In genomic region chr4:137509528-137509927, GRCm38 (mm10) we compare ENCODE assay signal across 25 mouse cellular contexts. TPM values are rescaled to one million over a fixed set of nuclear protein-coding genes. Genes with fewer than 3 reads are reported as not detected.
DNase-seq lines count a peak whose midpoint lies in the region; ATAC-seq and TF ChIP-seq lines count a peak whose summit lies in the region.
"Had no signal": no experiment of that assay in that cellular context is flagged by ENCODE, and none has a peak within 500 bp of the region (broad histone marks: within the 10 kb centered on the region; RNA-seq: fewer than 3 reads in every experiment).

No protein-coding gene starts in this region.

- no peak overlapping the region for H3K4me3 ChIP-seq in forebrain, embryonic 12.5 days (replicated peaks)
- no peak overlapping the region for H3K4me3 ChIP-seq in forebrain, embryonic 15.5 days
- no peak overlapping the region for H3K4me3 ChIP-seq in midbrain, embryonic 13.5 days (replicated peaks)
- H3K4me3 ChIP-seq in midbrain, embryonic 16.5 days (ENCODE audit: low read depth, low read length): no peak overlapping the region
- H3K4me3 ChIP-seq in embryonic fibroblast, embryonic 13.5 days (ENCODE audit: insufficient read depth, low read length): no peak overlapping the region
- H3K4me3 ChIP-seq: heart, embryonic 10.5 days; layer of hippocampus, adult 2 months; limb, embryonic 13.5 days; liver, embryonic 12.5 days had no signal

- H3K4me1 ChIP-seq in forebrain, embryonic 12.5 days: peaks cover 9% of the 10 kb centered on the region
- H3K4me1 ChIP-seq in forebrain, embryonic 15.5 days: peaks cover 9% of the 10 kb centered on the region; the same call in 1 of the 2 replicates
- H3K4me1 ChIP-seq in midbrain, embryonic 13.5 days (replicated peaks): peaks cover 12% of the 10 kb centered on the region
- H3K4me1 ChIP-seq in midbrain, embryonic 16.5 days (ENCODE audit: control insufficient read depth, insufficient read depth, low read length): no peaks in the 10 kb centered on the region; the same call in 1 of the 2 replicates
- no peaks in the 10 kb centered on the region; the same call in 1 of the 2 replicates for H3K4me1 ChIP-seq in embryonic fibroblast, embryonic 13.5 days (ENCODE audit: control insufficient read depth, insufficient read depth, low read length)
- H3K4me1 ChIP-seq: limb, embryonic 13.5 days; liver, embryonic 12.5 days had no signal

- H3K27ac ChIP-seq in forebrain, embryonic 12.5 days: 0 out of 2 replicates have a peak overlapping the region, but pooled peaks have one; percentile 31
- H3K27ac ChIP-seq in forebrain, embryonic 15.5 days (replicated peaks): no peak overlapping the region
- peak overlapping the region; percentile 3; the same call in 1 of the 2 replicates for H3K27ac ChIP-seq in midbrain, embryonic 13.5 days
- H3K27ac ChIP-seq in midbrain, embryonic 16.5 days (ENCODE audit: low read length): no peak overlapping the region
- H3K27ac ChIP-seq in embryonic fibroblast, embryonic 13.5 days (ENCODE audit: insufficient read depth, low read length): peak overlapping the region; percentile 2; the same call in 1 of the 2 replicates
- H3K27ac ChIP-seq: heart, embryonic 10.5 days; hindbrain, postnatal 0 days; layer of hippocampus, adult 2 months; limb, embryonic 13.5 days; liver, embryonic 12.5 days; stomach, postnatal 0 days had no signal

- no peak overlapping the region for H3K4me2 ChIP-seq in forebrain, embryonic 12.5 days
- no peak overlapping the region for H3K4me2 ChIP-seq in forebrain, embryonic 15.5 days (replicated peaks)
- H3K4me2 ChIP-seq in midbrain, embryonic 13.5 days (replicated peaks): no peak overlapping the region
- no peak overlapping the region for H3K4me2 ChIP-seq in midbrain, embryonic 16.5 days (ENCODE audit: low read length)
- H3K4me2 ChIP-seq: limb, embryonic 13.5 days; liver, embryonic 12.5 days; midbrain, embryonic 11.5 days had no signal

- no peak overlapping the region for H3K9ac ChIP-seq in forebrain, embryonic 12.5 days
- H3K9ac ChIP-seq in forebrain, embryonic 15.5 days (replicated peaks): no peak overlapping the region
- H3K9ac ChIP-seq in midbrain, embryonic 13.5 days (replicated peaks): no peak overlapping the region
- no peak overlapping the region for H3K9ac ChIP-seq in midbrain, embryonic 16.5 days (ENCODE audit: low read depth, low read length)
- H3K9ac ChIP-seq: limb, embryonic 13.5 days; liver, embryonic 12.5 days had no signal

- no peaks in the 10 kb centered on the region for H3K27me3 ChIP-seq in forebrain, embryonic 12.5 days
- no peaks in the 10 kb centered on the region for H3K27me3 ChIP-seq in forebrain, embryonic 15.5 days
- H3K27me3 ChIP-seq in midbrain, embryonic 13.5 days: no peaks in the 10 kb centered on the region
- no peaks in the 10 kb centered on the region for H3K27me3 ChIP-seq in midbrain, embryonic 16.5 days (ENCODE audit: control insufficient read depth, insufficient read depth, low read depth, low read length)
- H3K27me3 ChIP-seq: limb, embryonic 13.5 days; liver, embryonic 12.5 days had no signal

- TF ChIP-seq POLR2A in embryonic fibroblast, embryonic 13.5 days (IDR thresholded peaks at IDR 0.05; ENCODE audit: low read depth, low read length): no peak

- DNase-seq in kidney, postnatal 36 days: peak; percentile 32 to 47
- DNase-seq in kidney, adult 8-10 months: no peak
- no peak for DNase-seq in urinary bladder, postnatal 4 days (ENCODE audit: low spot score in 2 of 2)
- DNase-seq: cerebellum, adult 9-11 months; lung, adult 18-20 months had no signal

- no peaks in the 10 kb centered on the region for H3K9me3 ChIP-seq in forebrain, embryonic 12.5 days
- no peaks in the 10 kb centered on the region for H3K9me3 ChIP-seq in forebrain, embryonic 15.5 days
- H3K9me3 ChIP-seq in midbrain, embryonic 13.5 days: no peaks in the 10 kb centered on the region
- H3K9me3 ChIP-seq in midbrain, embryonic 16.5 days (replicated peaks; ENCODE audit: control insufficient read depth, low read length, poor library complexity, severe bottlenecking): no peaks in the 10 kb centered on the region
- H3K9me3 ChIP-seq: heart, embryonic 10.5 days; limb, embryonic 13.5 days; liver, embryonic 12.5 days had no signal

- TF ChIP-seq CTCF in embryonic fibroblast, embryonic 13.5 days (IDR thresholded peaks at IDR 0.05; ENCODE audit: borderline replicate concordance, insufficient read depth, low read length): no peak

- no peak for ATAC-seq in forebrain, embryonic 12.5 days (ENCODE audit: low FRiP score)
- ATAC-seq in forebrain, embryonic 15.5 days (replicated peaks): no peak
- no peak for ATAC-seq in midbrain, embryonic 13.5 days
- no peak for ATAC-seq in midbrain, embryonic 16.5 days
- ATAC-seq: activated CD4-positive, CD25-positive, alpha-beta regulatory T cell, adult 4 months; intestine, postnatal 0 days; liver, embryonic 12.5 days had no signal

- 0 out of 2 replicates have a peak, but pooled peaks cover 6% of the 10 kb centered on the region for H3K36me3 ChIP-seq in forebrain, embryonic 12.5 days (replicated peaks)
- no peaks in the 10 kb centered on the region for H3K36me3 ChIP-seq in forebrain, embryonic 15.5 days
- H3K36me3 ChIP-seq in midbrain, embryonic 13.5 days: no peaks in the 10 kb centered on the region
- no peaks in the 10 kb centered on the region for H3K36me3 ChIP-seq in midbrain, embryonic 16.5 days (ENCODE audit: control insufficient read depth, insufficient read depth, low read length)

- WGBS in forebrain, embryonic 12.5 days: 90% methylated on average over 9 of the region's 9 CpGs
- 88% methylated on average over 9 of the region's 9 CpGs for WGBS in forebrain, embryonic 15.5 days
- 91% methylated on average over 9 of the region's 9 CpGs for WGBS in midbrain, embryonic 13.5 days
- 86% methylated on average over 9 of the region's 9 CpGs for WGBS in midbrain, embryonic 16.5 days

RNA-seq across cellular contexts. Expression of gene Hspg2, which starts 41.0 kb away (rescaled TPM):
- 8.0 and 8.9 TPM in 2 replicates for polyA plus RNA-seq in forebrain, embryonic 12.5 days (2016; fragmentation: Nextera tagmentation; extraction: Ambion mirVana)
- 3.7 and 4.2 TPM in 2 replicates for polyA plus RNA-seq in forebrain, embryonic 15.5 days (2015; fragmentation: Nextera tagmentation; extraction: Ambion mirVana)
- polyA plus RNA-seq in midbrain, embryonic 13.5 days (2015; fragmentation: Nextera tagmentation; extraction: Ambion mirVana): 4.2 and 5.0 TPM in 2 replicates
- 3.4 and 3.6 TPM in 2 replicates for polyA plus RNA-seq in midbrain, embryonic 16.5 days (2015; fragmentation: Nextera tagmentation; extraction: Ambion mirVana)
- 271 and 368 TPM in 2 replicates for polyA plus RNA-seq in embryonic fibroblast, embryonic 13.5 days (2011; ENCODE audit: insufficient read length, low read depth, missing spikeins)
- polyA plus RNA-seq: activated CD4-positive, CD25-positive, alpha-beta regulatory T cell, adult 4 months had no signal

RNA-seq across cellular contexts. Expression of gene 1700013G24Rik, which starts 56.4 kb away (rescaled TPM):
- polyA plus RNA-seq in forebrain, embryonic 12.5 days (2016; fragmentation: Nextera tagmentation; extraction: Ambion mirVana): not detected in 2 replicates
- not detected in 2 replicates for polyA plus RNA-seq in forebrain, embryonic 15.5 days (2015; fragmentation: Nextera tagmentation; extraction: Ambion mirVana)
- not detected in 2 replicates for polyA plus RNA-seq in midbrain, embryonic 13.5 days (2015; fragmentation: Nextera tagmentation; extraction: Ambion mirVana)
- polyA plus RNA-seq in midbrain, embryonic 16.5 days (2015; fragmentation: Nextera tagmentation; extraction: Ambion mirVana): not detected in 2 replicates
- polyA plus RNA-seq in embryonic fibroblast, embryonic 13.5 days (2011; ENCODE audit: insufficient read length, low read depth, missing spikeins): not detected in 2 replicates
- polyA plus RNA-seq: activated CD4-positive, CD25-positive, alpha-beta regulatory T cell, adult 4 months; brain, embryonic 14.5 days; forebrain, embryonic 11.5 days; heart, embryonic 10.5 days; heart, postnatal 0 days; hindbrain, postnatal 0 days; intestine, postnatal 0 days; limb, embryonic 13.5 days; liver, embryonic 12.5 days; midbrain, embryonic 11.5 days; neural tube, embryonic 11.5 days; small intestine, adult 2 months; stomach, postnatal 0 days; thymus, postnatal 0 days had no signal

Comparison
In these comparisons a context has a peak if more than half of its experiments do, and no peak if none do; other contexts are left out.
1. H3K27ac ChIP-seq: peak in forebrain, embryonic 12.5 days (single experiment), midbrain, embryonic 13.5 days (single experiment) and embryonic fibroblast, embryonic 13.5 days (single experiment); none in forebrain, embryonic 15.5 days (single experiment) and midbrain, embryonic 16.5 days (single experiment).
2. DNase-seq: peak in kidney, postnatal 36 days (2 of 2); none in kidney, adult 8-10 months (0 of 2) and urinary bladder, postnatal 4 days (0 of 2).
3. RNA of gene Hspg2, which starts 41.0 kb away (polyA plus RNA-seq): 271 to 368 TPM in embryonic fibroblast, embryonic 13.5 days; 8.0 to 8.9 TPM in forebrain, embryonic 12.5 days, 4.2 to 5.0 TPM in midbrain, embryonic 13.5 days, 3.7 to 4.2 TPM in forebrain, embryonic 15.5 days and 3.4 to 3.6 TPM in midbrain, embryonic 16.5 days; every median in the first group is over 10 times any median in the second.